Mouse (Mus musculus) adrenal gland, adult (tissue): ENCODE results near the gene Rab7b.

Source experiments
- DNase-seq, 2 experiments: peaks; one replicate each; pipeline ENCODE4 v3.0.0; 2022 to 2023; ENCODE audit warnings: low spot score in 1 of 2; ENCODE audit not compliant: inconsistent age in 2 of 2

The Rab7b gene

DNA sequence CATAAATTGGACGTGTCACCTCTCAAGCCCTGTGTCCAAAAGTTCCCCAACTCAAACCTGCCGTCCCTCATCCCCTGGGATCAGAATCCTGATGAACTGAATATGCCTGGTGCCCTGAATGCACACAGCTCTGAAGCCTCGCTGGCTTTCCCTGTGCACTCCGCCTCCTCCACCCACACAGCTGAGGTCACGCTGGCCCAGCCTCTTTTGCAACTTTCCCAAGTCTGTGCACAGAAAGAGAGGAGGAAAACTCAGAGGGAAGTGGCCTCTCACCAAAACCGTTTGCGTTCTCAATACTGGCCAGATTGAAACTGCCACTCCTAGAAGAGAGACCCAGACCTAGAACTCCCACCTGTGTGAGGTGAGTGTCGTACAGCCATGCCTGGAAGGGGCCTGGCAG is at the start of gene Rab7b:
Gene Rab7b (plus strand): TSS at position 221 of the 400 bp plus-strand sequence.
- peak; percentile 76 to 85 for DNase-seq

DNA sequence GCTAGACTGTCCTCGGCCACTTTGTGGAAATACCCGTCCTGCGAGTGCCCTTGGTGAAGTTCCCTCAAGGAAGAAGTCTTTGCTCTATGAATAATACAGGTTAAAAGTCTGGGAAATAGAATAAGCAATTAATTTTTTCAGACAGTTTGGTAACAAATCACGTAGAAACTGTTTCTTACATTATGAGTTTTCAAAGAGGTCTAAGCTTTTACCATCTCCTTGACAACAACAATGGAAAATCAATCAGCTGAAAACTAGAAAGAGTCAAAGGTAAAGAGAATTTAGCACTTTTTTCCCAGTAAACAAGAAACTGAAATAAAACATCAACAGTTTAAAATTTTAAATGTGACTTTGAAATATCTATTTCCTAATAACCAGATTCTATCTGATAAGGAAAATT is 48.4 kb upstream of the Rab7b start:
- DNase-seq = no peak

DNA sequence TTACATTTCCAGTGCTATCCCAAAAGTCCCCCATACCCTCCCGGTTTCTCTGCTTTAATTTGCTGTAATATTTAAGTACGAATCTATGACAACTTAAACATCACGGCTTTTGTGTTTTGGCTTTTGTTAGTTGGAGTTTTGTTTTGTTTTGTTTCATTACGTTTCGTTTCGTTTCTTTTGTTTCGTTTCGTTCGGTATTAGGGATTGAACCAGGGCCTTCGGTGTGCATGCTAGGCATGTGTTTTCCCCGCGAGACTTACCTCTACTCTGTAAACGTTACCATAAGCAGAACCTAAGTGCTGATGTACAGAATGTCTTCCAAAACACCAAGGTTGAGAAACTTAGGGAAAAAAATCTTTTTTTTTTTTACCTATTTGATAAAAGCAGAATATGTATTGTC is 46.9 kb upstream of the Rab7b start:
- DNase-seq = no peak

DNA sequence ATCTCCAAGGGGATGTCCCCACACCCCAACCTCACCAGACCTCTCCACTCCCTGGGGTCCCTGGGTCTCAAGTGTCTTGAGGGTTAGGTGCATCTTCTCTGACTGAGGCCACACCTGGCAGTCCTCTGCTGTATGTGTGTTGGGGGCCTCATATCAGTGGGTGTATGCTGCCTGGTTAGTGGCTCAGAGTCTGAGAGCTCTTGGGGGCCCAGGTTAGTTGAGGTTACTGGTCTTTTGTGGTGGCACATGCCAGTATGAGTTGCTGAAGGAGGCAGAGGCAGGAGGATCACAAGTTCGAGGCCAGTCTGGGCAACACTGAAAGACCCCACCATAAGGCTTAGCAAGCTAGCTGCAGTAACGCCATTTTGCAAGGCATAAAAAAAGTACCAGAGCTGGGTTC is 46.2 kb upstream of the Rab7b start:
- no peak for DNase-seq

DNA sequence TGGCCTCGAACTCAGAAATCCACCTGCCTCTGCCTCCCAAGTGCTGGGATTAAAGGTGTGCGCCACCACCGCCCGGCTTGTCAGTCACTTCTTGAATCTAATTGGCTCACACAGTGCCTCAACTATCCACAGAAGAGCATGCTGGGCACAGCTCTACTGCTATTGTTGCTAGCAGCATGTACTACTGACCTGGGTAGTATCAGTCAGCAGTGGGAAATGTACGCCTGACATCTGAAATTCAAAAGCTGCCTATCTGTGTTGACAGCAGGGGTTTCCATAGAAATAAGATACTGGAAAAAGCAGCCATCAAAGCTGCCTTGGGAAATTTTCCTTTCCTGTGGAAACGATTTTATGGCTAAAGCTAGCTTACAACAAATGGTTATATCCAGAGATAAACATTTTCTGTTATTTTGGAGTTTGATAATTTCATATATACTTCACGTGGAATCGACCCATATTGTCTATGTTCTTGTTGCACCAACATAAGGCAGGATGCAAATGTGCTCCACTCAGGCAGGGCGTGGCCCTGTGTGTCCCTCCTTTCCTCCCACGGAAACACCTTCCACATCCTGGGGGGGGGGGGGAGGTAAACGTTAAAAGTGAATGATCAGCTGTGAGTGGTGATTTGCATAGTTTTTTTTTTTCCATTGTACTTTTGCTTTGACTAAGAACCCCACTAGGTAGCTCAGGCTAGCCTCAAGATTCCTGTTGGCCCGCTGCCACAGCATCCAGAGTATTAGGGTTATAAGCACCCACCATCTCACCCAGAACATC is 35.6 kb upstream of the Rab7b start:
- no peak for DNase-seq

DNA sequence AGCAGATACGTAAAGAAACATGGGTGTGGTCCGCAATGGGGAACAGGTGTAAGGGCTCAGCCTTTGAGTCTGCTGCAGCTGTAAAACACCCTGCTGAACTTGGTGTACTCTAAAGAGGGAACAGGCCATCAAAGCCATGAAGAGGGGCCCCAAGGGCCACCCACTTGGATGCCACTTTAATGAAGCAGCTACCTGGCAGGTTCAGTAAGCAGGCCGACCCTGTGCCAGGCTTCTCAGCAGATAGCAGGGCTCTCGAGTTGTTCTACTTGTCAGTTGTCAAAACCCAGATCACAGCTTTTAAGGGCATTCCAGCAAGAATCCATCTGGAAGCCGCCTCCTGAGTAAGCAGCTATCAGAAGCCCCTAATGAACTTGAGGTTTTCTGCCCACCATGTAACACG is 32.9 kb upstream of the Rab7b start:
- no peak for DNase-seq

DNA sequence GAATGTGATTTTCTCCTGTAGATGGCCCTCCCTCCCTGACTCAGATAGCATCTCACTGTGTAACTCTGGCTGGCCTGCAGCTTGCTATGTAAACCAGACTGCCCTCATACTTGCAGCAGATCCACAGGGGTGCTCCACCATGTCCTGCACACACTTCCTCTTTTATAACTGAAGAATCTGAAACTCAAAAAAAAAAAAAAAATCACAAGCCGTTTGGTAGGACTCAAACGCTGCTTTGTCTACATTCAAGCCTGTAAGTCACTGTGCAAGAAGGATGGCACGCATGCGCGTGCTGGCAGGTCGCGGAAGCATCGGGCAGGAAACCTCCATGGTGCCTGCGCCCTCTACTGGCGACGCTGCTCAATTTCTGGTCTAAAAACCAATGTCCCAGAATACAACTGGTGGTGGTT is 30.5 kb upstream of the Rab7b start:
- DNase-seq = peak; percentile 89 to 94

DNA sequence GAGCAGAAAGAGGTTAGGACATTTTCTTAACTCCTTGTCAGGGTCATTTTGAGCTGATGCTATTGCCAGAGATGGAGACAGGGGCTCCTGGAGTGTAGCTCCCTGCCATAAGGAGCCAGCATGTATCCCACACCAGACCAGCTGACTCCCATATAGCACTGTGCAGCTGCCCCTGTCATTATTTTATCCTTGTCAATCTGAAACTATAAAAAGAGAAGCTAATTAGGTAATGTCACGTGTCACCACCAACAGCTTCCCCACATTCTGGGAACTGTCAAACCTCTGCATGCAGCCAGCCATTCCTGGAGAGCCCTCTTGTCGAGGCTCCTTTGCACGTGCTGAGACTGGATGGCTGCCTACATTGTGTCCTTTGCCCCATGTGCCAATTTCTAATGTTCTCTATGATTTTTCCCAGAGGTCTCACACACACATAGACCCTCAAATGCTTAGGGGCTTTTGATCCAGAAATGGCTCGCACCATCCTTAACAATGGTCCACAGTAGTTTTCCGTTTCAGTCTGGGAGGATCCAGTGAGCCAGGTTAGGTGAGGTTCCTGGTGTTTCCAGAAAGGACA is 28.9 kb upstream of the Rab7b start:
- DNase-seq = no peak

DNA sequence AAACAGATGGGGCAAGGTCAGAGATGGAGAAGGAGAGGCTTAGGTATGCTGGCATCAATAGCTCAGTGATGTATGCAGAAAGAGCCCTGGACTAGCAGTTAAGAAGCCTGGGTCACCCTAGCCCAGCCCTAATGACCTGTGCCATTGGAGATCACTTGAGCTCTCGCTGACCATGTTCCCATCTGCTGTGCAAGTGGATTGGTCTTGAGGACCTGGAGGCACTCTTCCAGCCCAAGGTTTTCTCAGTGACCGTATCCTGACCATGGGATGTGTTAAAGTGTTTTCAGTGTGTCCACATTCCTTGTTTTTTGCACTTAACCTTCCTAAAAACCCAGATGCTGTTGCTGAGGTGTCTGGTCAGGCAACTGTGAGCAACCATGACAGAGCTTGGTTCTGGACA is 28.2 kb upstream of the Rab7b start:
- no peak for DNase-seq

DNA sequence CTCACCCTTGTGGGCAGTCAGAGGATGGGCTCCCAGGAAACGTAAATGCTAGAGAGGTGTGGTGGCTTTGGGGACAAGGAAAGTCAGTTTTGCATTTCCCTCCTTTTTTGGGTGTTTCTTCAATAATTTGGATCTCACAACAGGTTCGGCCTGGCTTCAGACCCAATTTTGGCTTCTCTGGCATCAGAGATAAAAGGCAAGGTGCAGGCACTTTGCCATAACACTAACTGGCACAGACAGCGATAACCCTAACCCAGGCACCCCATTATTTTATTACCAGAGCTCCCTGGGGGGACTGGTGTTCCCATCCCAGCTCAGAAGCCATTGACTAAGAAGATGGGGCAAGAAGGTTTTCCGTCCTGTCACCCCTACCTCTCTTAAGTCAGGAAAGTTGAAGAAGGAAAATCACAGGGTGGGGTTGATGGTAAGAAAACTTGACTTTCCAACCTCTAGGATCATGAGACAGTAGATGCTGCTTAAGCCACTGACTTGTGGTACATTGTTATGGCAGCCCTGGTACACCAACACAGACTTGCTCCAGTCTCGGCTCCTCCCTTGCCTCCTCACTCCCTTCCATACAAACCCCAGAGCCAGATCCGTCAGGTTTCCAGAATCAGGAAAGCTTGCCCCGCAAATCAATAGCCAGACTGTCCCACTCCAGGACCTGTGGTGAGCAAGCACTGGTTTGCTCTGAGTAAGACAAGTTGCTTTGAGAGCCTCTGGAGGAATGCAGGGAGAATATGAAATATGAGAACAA is 27.6 kb upstream of the Rab7b start:
- DNase-seq = no peak

DNA sequence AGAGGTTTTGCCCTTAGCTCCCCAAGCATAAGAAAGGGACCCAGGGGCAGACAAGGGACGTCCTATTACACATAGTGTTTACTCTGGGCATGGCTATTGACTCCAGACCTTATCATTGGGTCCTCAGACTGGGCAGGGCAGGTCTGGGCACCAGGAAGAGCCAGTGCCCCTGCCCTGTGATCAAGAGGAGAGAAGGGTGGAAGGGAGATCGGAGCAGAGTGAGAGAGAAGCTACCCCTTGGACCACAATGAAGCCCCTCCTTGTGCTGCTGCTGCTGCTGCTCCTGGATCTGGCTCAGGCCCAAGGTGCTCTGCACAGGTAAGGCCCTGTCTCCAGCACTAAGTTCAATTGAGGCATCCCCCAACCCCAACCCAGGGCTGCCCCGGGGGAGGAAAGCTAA is 26.7 kb upstream of the Rab7b start:
- DNase-seq = no peak

DNA sequence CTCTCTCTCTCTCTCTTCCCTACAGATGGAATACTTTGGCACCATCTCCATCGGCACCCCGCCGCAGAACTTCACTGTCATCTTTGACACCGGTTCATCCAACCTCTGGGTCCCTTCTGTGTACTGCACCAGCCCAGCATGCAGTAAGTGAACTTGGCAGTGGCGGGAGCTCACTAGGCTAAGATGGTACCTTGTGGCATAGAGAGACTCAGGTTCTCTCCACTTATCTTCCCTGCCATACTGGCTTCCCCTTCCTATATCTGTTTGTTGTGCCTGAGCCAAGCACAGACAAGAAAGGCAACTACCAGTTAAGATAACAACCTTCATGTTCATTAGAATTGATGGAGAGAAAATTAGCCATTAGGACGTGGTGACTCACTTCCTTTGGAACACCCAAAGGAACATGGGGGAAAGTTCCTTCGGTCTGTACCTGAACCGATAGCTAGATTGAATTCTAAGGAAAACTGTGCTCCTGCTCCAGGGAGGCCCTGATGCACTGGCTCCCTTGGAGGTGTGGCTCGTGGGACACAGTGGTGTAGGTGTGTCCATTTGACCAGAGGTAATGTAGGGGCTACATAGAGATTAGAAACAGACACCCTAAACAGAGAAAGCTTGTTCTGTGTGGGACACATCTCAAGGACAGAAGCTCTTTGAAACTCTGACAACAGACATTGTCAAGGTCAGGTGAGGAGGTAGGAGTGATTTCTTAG is 25.1 kb upstream of the Rab7b start:
- DNase-seq = no peak

DNA sequence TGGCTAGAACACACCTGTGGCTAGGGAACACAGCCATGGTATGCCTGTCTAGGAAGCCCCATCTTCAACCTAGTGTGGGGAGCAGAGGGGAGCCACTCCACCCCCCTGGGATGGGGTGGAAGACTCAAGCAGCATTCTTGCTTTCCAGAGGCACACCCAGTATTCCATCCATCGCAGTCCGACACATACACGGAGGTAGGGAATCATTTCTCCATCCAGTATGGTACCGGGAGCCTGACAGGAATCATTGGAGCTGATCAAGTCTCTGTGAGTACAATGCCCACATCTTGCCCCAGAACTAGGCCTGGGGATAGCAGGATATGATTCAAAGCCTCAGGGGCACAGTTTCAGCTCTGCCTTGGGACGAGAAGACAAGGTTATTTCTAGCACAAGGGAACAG is 24.4 kb upstream of the Rab7b start:
- no peak for DNase-seq

DNA sequence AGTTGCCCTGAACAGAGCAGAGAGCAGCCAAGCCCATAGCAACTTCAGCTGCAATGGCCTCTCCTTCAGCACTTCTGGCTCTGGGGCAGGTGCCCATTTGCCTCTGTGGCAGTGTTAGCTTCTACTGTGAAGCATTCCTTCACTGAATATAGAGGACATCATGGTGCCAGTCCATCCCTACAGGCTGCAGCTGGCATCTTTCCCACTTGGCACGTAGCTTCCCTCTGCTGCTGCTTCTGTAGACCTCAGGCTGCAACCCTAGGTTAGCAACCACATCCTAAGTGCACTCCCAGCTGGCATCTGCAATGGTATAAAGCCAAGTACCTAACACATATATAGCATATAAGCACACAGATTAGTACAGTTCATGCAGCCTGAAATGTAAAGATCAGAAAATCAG is 22.6 kb upstream of the Rab7b start:
- DNase-seq = no peak

DNA sequence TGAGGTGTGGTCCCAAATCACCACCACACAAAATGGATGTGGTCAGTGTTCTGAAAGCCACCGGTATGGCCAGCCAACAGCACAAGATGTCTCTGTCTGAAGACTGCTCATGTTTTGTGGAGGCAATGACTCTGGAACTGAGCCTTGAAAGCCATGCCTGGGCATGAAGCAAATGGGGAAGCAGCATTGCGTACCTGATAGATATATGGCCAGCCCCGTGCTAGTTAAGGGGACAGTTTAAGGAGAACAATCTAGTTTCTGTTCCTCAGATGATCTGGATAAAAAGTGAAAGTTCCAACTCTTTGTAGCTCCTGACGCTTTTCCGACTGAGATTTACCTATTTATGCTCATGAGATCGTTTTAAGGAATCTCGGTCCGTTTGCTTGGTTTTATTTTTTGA is 17.4 kb upstream of the Rab7b start:
- no peak for DNase-seq

DNA sequence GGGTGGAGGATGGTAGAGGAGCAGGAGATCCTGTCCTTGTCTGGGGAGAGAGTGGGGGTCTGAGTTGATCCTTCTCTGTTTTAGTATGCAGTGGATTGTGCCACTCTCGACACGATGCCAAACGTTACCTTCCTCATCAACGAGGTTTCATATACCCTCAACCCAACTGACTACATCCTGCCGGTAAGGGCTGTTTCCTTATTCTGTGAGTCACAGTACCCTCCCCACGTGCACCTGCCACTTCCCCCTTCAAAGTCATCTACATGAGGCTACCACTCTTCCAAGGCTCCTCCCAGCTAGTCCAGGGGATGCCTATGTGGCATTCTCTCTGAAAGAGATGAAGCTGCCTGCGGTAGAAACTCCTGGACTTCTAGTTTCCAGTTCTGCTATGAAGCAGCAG is 16.1 kb upstream of the Rab7b start:
- DNase-seq = no peak

DNA sequence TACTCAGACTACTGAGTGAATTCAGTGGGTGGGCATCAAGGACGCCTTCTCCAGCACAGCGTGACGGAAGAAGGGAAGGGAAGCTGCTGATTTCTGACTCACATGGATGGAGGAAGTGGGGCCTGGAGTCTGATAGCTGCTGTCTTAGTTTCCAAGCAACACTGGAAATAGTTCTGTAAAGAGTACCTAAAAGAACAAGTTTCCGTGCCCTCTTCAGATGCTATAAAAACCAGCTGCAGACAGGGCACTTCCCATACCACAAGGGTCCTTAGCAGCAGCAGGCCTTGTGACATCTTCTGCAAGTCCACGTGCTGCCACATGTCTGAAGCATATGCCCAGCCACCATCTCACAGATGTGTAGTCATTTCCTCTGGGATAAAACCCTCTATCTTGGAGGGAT is 8.9 kb upstream of the Rab7b start:
- DNase-seq = no peak

DNA sequence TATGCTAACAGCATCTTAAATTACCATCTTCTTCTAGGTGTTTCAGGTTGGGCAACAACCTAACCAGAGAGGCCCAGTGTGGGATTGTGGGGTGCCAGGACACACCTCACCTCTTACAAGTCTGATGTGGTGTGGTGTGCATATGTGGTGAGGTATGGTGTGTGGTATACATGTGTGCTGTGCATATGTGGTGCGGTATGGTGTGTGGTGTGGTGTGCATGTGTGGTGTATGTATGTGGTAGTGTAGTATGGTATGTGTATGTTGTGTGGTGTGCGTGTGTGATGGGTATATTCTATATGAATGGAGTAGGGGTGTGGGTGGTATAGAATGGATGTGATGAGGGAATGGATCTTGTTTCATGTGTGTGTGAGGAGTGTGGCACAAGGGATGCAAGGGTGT is 756 bp upstream of the Rab7b start:
- DNase-seq = no peak

DNA sequence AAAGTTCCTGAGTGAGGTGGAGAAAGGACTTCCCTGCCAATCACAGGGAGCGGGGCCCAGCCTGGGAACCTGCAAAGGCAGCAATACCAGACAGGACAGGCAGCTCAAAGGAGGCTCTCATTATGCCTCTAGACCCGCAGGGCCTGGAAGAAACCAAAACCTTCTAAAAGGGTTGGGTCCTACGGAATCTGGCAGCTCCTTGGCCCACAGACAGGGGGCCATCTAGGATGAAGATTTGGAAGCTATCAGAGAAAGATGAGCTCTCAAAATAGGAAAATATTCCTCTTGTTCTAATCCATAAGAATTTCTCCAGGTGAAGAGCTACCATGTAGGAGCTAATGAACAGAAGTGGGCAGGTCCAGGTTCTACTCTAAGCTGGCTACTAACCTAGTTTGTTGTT is 521 bp downstream of the Rab7b start:
- DNase-seq = no peak

DNA sequence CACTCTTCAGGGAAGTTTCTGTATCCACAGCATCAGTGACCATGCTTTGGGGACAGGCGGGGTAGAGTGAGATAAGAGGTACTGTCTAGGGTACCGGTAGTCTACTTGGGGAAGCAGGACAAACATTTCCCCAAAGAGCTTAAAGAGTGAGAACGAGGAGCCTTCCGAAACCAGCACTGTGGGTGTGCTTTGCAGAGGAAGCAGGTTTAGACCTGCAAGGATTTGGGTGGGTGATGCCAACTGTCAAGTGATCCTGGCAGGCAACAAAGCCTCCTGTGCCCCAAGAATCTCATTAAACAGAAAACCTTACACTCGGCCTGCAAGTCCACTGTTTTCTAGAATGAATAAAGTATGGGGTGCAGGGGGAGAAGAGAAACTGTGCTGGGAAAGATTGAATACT is 1.4 kb downstream of the Rab7b start:
- DNase-seq = no peak

DNA sequence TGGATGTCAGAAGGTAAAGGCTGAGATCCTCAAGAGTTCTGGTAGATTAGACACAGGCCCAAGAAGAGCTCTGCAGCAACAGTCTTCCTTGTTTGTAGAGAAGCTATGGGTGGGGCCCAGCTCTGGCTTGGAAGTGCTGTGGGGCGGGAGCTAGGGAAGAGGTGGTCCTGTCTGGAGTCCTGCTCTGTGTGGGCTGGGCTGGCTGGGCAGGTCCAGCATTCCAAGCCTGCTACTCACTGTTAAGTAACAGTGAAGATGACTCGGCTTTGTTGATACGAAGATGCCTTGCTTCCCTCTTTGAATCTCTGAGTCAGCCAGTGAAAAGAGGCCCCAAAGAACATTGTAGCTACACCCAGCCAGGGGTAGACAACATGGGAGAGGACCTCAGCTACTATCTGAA is 1.9 kb downstream of the Rab7b start:
- peak; percentile 78 to 79 for DNase-seq

DNA sequence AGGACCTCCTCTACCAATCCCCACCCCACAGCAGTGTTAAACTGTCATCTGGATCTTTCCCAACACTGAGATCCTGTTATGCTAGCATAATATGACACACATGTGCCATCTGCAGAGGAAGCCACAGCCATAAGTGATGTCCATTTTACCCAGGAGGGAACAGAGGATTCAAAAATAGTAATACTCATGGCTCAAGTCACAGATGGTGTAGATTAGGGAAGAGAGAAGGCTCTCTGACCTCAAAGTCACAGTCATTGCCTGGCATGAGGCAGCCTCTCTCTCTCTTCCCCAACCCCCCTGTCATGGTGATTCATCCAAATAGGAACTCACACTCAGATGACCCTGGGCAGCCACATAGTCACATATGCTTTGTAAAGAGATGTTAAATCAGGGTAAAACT is 2.9 kb downstream of the Rab7b start:
- DNase-seq = peak; percentile 75 to 89
